Mouse (Mus musculus) spleen, adult 2 months (tissue): ENCODE results near the gene Glrx3. TPM values are rescaled to one million over a fixed set of nuclear protein-coding genes. Genes with fewer than 3 reads are reported as not detected.
A peak's percentile ranks its signal among the peaks of the same experiment; 100 is the strongest.
"Not testable (repeated sequence)": the region's sequence is repeated elsewhere in the genome, so short reads cannot be mapped to it uniquely, and the experiment has no call there.

Experiments
- DNase-seq, 2 experiments: peaks; one replicate each; pipeline versions ENCODE4 v3.0.0 to v3.0.0-alpha.2; 2012 to 2021; ENCODE audit warnings: low spot score in 2 of 2, low read depth in 1 of 2
- H3K27ac ChIP-seq: fragments of 200-500 bp; 2 replicates; pipeline ENCODE4 v1.5.1; 2012; ENCODE audit warnings: low read length, inconsistent platforms; ENCODE audit not compliant: insufficient read depth
- H3K27me3 ChIP-seq: fragments of 200-500 bp; 2 replicates; pipeline ENCODE4 v1.6.1; 2012; ENCODE audit warnings: mild to moderate bottlenecking, moderate library complexity, low read length, inconsistent platforms; ENCODE audit not compliant: control insufficient read depth, insufficient read depth
- H3K36me3 ChIP-seq: fragments of 200-500 bp; 2 replicates; pipeline ENCODE4 v1.6.1; 2012; ENCODE audit warnings: mild to moderate bottlenecking, low read length, inconsistent platforms; ENCODE audit not compliant: control insufficient read depth, insufficient read depth
- H3K4me1 ChIP-seq: fragments of 200-500 bp; 2 replicates; pipeline ENCODE4 v1.6.1; 2011; ENCODE audit warnings: inconsistent platforms; ENCODE audit not compliant: control insufficient read depth, insufficient read depth, insufficient read length
- H3K4me3 ChIP-seq: fragments of 200-500 bp; 2 replicates; pipeline ENCODE4 v1.5.1; 2011; ENCODE audit warnings: mild to moderate bottlenecking, inconsistent platforms; ENCODE audit not compliant: insufficient read depth, insufficient read length; ENCODE audit errors: extremely low read depth
- CTCF ChIP-seq: fragments of 200-500 bp; IDR thresholded peaks from 2 replicates; pipeline ENCODE4 v1.5.1; 2011; ENCODE audit warnings: mild to moderate bottlenecking, inconsistent platforms; ENCODE audit not compliant: insufficient read depth, insufficient read length, insufficient replicate concordance; ENCODE audit errors: extremely low read depth
- POLR2A ChIP-seq: fragments of 200-500 bp; IDR thresholded peaks from 2 replicates; pipeline ENCODE4 v1.6.1; 2011; ENCODE audit warnings: low read depth, low read length, inconsistent platforms
- WGBS: fragments of 180-500 bp; shearing (Covaris S2); methylation state at CpG from one replicate; pipeline ENCODE4 v1.1.7; 2018; 5-methylcytosine and 5-hydroxymethylcytosine counted together
- polyA plus RNA-seq: library from polyadenylated mRNA; depleted of rRNA; stranded (reverse); fragments of >200 nt; gene quantifications from 2 replicates; pipeline ENCODE4 v1.2.3, GENCODE M21; 2012

The Glrx3 gene
- polyA plus RNA-seq, 1 experiment: 38.6 TPM

- Histone ChIP-seq H3K36me3 (no peaks in the 10 kb centered on the region), H3K4me1 (peaks cover 5% of the 10 kb centered on the region; the same call in 1 of the 2 replicates), H3K27me3 (no peaks in the 10 kb centered on the region), H3K4me3 (no peak overlapping the region), H3K27ac (no peak overlapping the region)
- TF ChIP-seq CTCF (no peak), POLR2A (no peak)
- WGBS: 67% methylated on average over 6 of the region's 6 CpGs
- no peak for DNase-seq
Measured at GRCm38 (mm10) chr7:137436901-137437300, 513 bp upstream of the Glrx3 start.

DNA sequence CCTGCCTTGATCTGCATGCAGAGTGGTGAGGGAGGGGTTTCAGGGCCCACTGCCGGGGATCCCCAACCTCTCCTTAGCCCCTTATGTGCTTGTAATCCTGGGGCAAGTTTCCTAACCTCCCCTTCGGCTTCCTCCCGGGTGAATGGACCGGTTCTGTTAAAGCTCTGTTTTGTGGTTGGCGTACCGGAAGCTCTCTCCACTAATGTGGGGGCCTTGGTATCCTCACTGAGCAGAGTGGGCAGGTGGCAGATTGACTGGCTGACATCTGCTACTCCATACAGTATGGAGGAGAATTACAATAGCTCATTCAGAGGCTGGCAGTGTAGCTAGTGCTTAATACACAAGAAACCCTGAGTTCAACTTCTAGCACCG lies 751 bp downstream of the Glrx3 start:
- peak in 1 of 2 experiments; percentile 13 for DNase-seq
- H3K4me1 ChIP-seq: peaks cover 5% of the 10 kb centered on the region; the same call in 1 of the 2 replicates
- WGBS: 1% methylated on average over 7 of the region's 7 CpGs
- no peak for TF ChIP-seq POLR2A
- no peak for TF ChIP-seq CTCF
- H3K27ac ChIP-seq: 0 out of 2 replicates have a peak overlapping the region, but pooled peaks have one; percentile 36
- H3K4me3 ChIP-seq: peak overlapping the region; percentile 87
- no peaks in the 10 kb centered on the region for H3K36me3 ChIP-seq
- H3K27me3 ChIP-seq: no peaks in the 10 kb centered on the region

DNA sequence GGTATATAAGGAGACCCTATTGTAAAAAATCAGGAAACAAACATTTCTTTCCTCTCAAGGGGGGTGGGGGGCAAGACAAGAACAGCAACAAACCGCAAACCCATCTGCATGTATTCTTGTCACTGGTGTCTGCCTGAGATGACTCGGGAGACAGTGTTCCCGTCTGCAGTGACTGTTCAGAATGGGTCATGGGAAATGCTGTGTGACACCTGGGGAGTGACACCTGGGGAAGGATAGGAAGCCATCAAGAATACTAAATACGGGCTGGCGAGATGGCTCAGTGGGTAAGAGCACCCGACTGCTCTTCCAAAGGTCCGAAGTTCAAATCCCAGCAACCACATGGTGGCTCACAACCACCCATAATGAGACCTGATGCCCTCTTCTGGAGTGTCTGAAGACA lies 1.5 kb downstream of the Glrx3 start:
- WGBS: 65% methylated on average over 7 of the region's 7 CpGs
- not testable (repeated sequence) for H3K27me3 ChIP-seq, H3K4me3 ChIP-seq, H3K4me1 ChIP-seq, H3K27ac ChIP-seq, DNase-seq, H3K36me3 ChIP-seq

DNA sequence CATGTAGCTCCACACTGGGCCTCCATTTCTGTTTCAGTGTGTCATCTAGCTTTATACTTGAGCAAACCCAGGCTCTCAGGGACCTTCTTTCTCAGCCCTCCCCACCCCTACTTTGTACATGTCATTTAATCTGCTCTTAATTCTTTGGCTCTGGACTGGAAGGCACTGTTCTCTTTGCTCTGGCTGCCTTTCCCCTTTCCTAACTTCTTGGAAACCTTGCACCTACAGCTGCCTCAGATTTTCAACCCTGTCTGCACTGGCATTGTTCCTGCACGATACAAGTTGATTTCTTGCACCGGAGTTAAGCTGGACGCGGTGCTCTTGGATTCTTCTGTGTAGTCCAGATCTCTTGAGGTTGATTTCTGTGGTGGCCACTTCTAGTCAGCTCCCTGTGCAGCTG lies 5.5 kb downstream of the Glrx3 start:
- H3K4me1 ChIP-seq: peaks cover 2% of the 10 kb centered on the region; the same call in 1 of the 2 replicates
- 98% methylated on average over 4 of the region's 4 CpGs for WGBS
- H3K36me3 ChIP-seq: peaks cover 4% of the 10 kb centered on the region; the same call in 1 of the 2 replicates
- no peak for TF ChIP-seq POLR2A
- no peak for TF ChIP-seq CTCF
- H3K4me3 ChIP-seq: no peak overlapping the region
- no peaks in the 10 kb centered on the region for H3K27me3 ChIP-seq
- H3K27ac ChIP-seq: no peak overlapping the region
- DNase-seq: no peak

GRCm38 (mm10) chr7:137445321-137445720 lies 7.9 kb downstream of the Glrx3 start:
- Histone ChIP-seq H3K27me3 (no peaks in the 10 kb centered on the region), H3K27ac (no peak overlapping the region), H3K36me3 (peaks cover 7% of the 10 kb centered on the region; the same call in 1 of the 2 replicates), H3K4me1 (no peaks in the 10 kb centered on the region), H3K4me3 (no peak overlapping the region)
- DNase-seq: no peak
- 94% methylated on average over 12 of the region's 12 CpGs for WGBS
- TF ChIP-seq CTCF: no peak
- no peak for TF ChIP-seq POLR2A

DNA sequence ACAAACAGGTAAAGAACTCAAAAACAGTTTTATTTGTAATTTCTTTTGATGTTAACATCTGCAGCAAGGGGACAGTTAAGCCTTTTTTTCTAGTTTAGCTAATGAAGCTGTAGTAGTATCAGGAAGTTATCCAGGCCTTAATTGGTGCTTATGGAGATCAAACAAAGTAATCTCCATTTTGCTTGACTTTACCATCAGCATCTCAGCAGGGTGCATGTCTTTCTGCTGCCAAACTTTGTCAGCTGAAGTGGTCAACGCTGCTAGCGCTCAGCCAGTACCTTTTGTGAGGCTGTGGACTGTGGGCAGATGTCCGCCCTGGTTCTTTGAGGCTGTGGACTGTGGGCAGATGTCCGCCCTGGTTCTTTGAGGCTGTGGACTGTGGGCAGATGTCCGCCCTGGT lies 24.0 kb downstream of the Glrx3 start:
- no peak for DNase-seq
- H3K4me1 ChIP-seq: no peaks in the 10 kb centered on the region
- no peak overlapping the region for H3K27ac ChIP-seq
- TF ChIP-seq POLR2A: no peak
- no peak for TF ChIP-seq CTCF
- no peaks in the 10 kb centered on the region for H3K27me3 ChIP-seq
- WGBS: 93% methylated on average over 5 of the region's 5 CpGs
- H3K36me3 ChIP-seq: peaks cover 42% of the 10 kb centered on the region
- H3K4me3 ChIP-seq: no peak overlapping the region

GRCm38 (mm10) chr7:137468174-137468573 lies 30.8 kb downstream of the Glrx3 start:
- peak; percentile 14; the same call in 1 of the 2 replicates for TF ChIP-seq CTCF
- no peak for TF ChIP-seq POLR2A
- Histone ChIP-seq H3K27ac (no peak overlapping the region), H3K27me3 (no peaks in the 10 kb centered on the region), H3K36me3 (peaks cover 22% of the 10 kb centered on the region), H3K4me3 (no peak overlapping the region), H3K4me1 (no peaks in the 10 kb centered on the region)
- WGBS: 89% methylated on average over 4 of the region's 4 CpGs
- DNase-seq: peak in 1 of 2 experiments; percentile 23
